Mouse (Mus musculus) layer of hippocampus, postnatal 10 days (tissue): ENCODE measurements around the gene Zfhx2. TPM values are rescaled to one million over a fixed set of nuclear protein-coding genes. Genes with fewer than 3 reads are reported as not detected.
A peak's percentile ranks its signal among the peaks of the same experiment; 100 is the strongest.

Experiments used
- DNase-seq, 2 experiments: peaks; one replicate each; pipeline ENCODE4 v3.0.0; 2021; ENCODE audit warnings: low spot score in 2 of 2
- long read RNA-seq: library from polyadenylated mRNA; stranded (forward); transcript quantifications from one replicate; pipeline ENCODE4 v2.0.0, GENCODE M21; 2023
- total RNA-seq, 2 experiments: library from RNA; stranded (reverse); gene quantifications; 2 replicates each; pipeline ENCODE4 v1.2.3; 2021

Gene Zfhx2
- 10 to 100 TPM; 34.0 to 39.3 TPM for total RNA-seq
- long read RNA-seq, partial matches to known transcripts: 1 of 5 reads
- long read RNA-seq, other reads (novel, unspliced or antisense): 3 of 5 reads

DNA sequence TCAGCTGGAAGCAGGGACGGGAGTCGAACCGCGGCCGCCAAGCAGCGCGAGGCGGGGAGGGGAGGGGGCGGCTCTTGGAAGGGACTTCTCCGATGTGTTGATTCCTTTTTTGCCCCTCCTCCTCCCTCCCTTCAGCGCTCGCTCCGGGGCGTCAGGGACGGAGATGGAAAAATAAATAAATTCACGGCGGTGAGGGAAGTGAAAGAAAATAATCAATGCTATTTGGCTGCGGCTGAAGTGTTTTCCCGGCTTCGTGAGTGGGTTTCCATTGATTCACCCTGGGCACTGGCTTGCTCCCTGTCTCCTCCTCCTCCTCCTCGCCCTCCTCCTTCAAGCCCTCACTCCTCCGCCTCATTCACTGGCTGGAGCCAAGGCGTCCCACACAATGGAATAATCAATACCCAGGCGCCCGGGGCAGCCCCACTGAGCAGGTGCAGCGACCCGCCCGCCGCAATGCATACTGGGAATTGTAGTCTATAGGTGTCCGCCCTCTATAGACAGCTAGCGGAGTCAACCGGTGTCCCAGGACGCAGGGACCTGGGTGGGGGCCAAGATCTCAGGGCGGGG is at the start of gene Zfhx2:
TSS of gene Zfhx2 (minus strand) at position 314 of the 567 bp plus-strand sequence.
- peak; percentile 90 to 94 for DNase-seq

DNA sequence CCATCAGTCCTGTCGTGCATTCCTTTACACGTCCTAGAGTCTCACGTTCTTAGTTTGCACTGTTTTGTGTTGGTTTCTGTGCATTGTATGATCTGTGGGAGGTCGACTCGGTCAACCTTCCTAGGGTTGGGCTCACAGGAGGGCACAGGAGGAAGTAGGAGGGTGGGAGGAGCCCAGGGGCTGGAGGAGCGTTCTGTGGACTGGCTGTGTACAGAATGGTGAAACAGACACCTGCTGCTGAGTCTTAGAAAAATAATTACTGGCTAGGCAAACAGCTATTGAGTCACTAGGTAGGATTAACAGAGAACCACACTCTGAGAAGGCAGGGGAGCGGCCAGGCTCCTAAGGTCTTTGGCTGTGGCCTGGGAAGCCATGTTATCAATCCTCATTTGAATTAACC is 47.2 kb upstream of the Zfhx2 start:
- no peak for DNase-seq

DNA sequence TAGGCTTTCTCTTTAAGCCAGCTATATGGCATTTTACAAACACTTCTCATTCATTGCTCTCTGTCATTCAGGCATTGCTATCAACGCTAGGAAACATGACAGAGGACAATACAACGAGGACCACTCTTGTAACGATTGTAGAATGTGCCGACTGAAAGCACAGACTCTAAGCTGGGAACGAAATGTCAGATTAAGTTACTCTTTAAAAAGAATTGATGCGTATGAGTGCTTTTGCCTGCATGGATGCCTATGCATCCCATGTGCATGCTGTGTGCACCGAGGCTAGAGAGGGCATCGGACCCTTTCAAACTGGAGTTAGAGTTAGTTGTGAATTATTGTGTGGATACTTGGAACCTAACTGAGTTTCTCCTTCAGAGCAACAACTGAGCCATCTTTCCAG is 43.6 kb upstream of the Zfhx2 start:
- DNase-seq: no peak

GRCm38 (mm10) chr14:55126521-55126920 is 34.4 kb upstream of the Zfhx2 start:
- peak; percentile 31 to 44 for DNase-seq

DNA sequence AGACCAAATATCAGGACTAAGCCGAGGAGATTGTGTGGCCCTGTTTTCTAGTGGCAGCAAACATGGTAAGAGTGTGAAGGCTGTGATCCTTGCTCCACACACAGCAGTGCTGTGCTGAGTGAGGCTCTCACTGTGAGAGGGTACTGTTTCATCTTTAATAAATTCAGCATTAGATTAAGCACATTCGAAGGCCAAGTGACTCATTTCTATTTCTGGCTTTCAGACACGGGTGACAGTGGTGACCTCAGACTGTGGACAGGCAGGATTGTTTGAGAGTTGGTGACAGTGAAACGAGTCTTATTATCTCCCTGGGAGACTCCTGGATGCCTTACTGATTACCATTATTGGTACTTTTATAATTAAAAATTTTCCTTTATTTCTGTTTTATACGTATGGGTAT is 33.6 kb upstream of the Zfhx2 start:
- DNase-seq: no peak

DNA sequence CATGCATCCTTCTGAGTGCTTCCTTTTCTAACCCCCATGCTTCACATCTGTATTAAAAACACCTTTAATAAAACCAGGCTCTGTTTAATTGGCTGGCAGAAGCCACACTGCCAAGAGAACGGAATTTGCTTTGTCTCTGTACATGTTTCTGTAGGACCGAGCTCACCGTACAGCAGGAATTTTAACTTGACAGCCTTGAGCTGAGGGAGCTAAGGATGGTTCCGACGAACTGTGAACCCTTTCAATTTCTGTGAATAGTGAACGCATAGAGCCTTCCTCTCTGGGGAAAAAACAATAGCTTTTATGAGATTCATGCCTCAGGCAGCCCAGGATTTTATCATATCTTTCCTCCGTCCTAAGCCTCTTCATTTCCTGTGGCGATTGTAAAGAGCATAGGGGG is 30.2 kb upstream of the Zfhx2 start:
- DNase-seq: no peak

- peak; percentile 69 to 80 for DNase-seq
Measured at GRCm38 (mm10) chr14:55121947-55122346, 29.8 kb upstream of the Zfhx2 start.

GRCm38 (mm10) chr14:55119421-55120134 is 27.5 kb upstream of the Zfhx2 start:
- DNase-seq: no peak

DNA sequence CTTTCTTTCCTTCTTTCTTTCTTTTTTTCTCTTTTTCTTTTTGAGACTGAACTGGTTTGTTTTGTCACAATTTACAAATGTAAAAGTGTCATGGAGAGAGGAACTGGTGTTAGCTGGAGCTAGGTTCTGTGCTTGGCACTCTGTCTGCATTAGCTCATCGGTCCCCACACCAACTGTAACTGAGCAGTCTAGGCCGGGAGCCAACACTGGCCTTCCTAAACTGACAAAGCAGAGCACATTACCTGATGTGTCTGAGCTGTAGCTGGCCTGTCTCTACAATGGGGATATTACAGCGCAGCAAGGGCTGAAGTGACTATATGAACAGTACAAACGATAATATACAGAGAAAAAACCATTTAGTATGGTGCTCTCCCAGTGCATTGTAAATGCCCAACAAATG is 26.7 kb upstream of the Zfhx2 start:
- peak in 1 of 2 experiments; percentile 24 for DNase-seq

DNA sequence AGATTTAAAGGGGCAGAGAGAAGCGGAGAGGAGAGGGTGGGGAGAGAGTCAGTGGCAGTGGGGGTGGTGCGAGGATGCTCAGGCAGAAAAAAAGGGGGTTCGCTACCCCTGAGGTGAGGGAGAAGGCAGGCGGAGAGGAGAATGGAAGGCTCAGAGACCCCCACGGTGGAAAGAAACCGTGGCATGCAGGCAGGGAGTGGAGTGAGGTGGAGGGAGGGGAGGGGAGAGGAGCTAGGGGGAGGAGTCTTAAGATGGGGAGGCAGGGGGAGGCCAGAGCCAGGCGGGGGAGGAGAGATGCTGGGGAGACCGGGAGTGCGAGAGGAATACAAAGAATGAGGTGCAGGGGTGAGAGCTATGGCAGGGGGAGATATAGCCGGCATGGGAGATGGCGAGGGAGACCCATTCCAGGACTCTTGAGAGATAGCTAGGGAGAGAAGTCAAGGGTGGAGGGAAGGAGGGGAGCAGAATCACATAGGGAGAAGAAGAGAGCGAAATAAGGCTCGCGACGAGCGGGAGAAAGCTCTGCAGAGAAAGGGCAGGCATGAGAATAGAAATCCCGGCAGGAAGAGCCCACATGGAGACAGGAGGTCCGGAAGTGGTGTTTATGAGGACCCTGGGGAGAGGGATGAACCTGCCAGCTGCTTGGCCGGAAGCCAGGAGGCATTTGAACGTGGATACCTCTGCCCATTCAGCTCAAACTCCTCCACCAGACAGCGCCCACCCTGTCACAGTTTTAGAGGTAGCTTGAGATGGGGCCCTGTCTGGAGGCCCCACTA is 24.5 kb upstream of the Zfhx2 start, which contains the start of gene Jph4:
TSS of gene Jph4 (minus strand) at position 511 of the 776 bp plus-strand sequence.
- DNase-seq: peak; percentile 63 to 65

GRCm38 (mm10) chr14:55115846-55116245 is 23.7 kb upstream of the Zfhx2 start:
- peak in 1 of 2 experiments; percentile 49 for DNase-seq

DNA sequence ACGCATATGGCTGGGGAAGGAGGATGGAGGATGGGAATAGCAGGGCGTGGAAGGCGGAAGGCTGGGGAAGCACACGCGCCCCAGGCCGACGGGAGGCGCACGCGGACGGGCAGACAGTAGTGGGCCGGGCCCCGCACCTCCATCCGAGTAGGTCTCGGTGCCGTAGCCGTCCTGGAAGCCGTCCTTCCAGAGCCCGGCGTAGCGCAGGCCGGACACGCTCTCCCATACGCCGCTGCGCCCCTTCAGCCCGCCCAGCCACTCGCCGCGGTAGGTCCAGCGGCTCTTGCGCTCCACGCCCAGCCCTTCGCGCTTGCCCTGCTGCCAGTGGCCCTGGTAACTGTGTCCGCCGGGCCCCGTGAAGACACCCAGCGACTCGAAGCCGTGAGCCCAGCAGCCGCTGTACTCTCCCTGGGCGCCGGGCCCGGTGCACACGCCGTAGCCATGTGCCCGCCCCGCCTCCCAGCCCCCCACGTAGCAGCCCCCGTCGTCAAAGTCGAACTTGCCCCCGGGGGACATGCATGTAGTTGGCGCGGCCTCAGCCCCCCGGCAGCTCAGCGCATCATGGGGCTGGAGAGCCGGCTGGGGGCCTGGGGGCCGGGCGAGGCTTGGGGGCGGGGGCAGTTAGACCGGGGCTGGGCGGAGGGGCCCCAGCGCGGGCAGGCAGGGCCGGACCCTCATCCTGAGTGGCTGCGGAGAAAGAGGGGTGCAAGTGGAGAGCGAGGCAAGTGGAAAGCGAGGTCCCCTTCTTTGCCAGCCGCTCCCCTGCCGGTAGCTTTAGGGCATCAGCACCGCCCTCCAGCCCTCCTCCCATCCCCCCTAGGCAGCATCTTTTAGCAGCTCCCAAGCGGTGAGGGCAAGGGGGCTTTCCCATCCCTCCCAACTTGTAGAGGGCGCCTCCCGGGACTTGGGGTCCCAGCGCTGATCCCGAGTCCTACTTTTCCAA is 22.9 kb upstream of the Zfhx2 start:
- DNase-seq: peak; percentile 65 to 73

DNA sequence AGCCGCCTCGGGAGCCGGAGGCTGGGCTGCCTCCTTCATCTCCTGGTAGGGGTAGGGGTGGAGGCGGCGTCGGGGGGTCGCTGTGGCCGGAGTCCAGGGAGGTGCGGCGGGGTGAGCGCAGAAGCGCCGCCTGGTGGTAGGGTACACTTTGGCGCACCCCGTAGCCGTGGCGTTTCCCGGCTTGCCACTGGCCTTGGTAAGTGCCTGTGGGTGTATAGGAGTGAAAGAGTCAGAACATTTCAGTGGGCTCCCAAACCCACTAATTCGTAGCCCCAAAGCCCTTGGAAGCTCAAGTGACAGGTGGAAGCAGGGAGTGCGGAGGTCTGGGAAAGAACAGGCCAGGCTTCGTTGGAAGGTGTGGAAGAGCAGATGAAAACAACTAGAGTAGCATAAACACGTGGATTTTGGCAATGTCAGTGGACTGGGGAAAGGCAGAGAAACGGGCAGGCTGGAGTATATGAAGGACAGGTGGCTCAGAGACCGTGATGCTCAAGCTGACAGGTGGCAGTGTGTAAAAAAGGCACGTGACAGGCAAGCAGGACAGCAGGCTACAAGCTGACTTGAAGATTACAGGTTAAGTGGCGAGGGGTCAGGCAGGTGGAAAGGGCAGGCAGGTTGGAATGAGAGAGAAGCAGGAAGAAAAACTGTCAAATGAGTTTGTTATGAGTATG is 22.0 kb upstream of the Zfhx2 start:
- peak; percentile 54 to 66 for DNase-seq

DNA sequence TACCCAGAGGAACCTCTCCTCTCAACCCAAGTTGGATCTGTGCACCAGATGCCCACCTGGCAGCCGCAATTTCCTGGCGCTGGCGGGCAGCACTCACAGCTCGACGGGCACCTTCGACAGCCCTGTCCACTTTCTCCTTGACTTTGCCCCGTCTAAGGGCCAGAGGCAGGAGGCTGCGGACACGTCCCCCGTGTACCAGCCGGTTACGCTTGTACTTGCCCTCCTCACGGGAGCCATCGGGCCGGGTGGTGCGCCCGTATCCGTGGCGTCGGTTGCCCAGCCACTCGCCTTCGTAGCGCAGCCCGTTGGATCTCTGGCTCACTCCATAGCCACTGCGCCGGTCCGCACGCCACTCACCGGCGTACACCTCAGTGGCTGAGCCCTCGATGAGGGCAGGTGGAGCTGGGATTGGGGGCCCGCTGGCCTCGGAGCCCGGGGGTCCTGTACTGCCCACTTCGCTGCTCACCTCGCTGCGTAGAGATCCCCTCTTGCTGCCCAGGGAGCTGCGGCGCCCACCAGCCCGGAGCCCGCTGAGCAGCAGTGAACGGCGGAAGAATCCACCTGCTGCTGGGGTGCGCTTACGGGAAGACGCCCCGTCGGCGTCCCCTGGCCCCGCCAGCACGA is 21.3 kb upstream of the Zfhx2 start:
- DNase-seq: no peak

DNA sequence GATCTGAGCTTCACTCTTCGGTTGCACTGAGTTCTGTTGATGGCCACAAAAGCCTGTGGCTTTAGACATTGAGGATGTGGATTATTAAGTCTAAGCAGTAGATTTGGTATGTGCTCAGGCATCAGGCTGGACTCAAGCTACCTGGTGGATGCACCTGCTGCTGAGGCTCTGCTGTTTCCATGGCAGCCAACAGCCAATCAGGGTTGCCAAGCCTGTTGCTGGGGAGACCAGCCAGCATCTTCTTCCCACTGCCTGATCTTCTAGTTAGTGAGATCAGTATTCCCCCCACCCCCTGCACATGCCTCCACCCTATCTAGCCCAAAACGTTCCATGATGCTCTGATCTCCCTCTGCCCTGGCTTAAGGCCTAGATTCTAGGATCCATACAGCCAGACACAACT is 19.6 kb upstream of the Zfhx2 start:
- no peak for DNase-seq

GRCm38 (mm10) chr14:55110076-55110475 is 18.0 kb upstream of the Zfhx2 start:
- no peak for DNase-seq

- peak in 1 of 2 experiments; percentile 45 for DNase-seq
Measured at GRCm38 (mm10) chr14:55109048-55109873, 17.1 kb upstream of the Zfhx2 start.

- peak; percentile 68 to 76 for DNase-seq
Measured at GRCm38 (mm10) chr14:55108202-55108870, 16.2 kb upstream of the Zfhx2 start.
